Mouse (Mus musculus) ZHBTc4 (cell line): ENCODE measurements around the gene Naa38.

Source experiments
- DNase-seq: peaks from one replicate; pipeline ENCODE4 v3.0.0-alpha.2; 2011; ENCODE audit warnings: low read depth, low spot score

Gene Naa38

GRCm38 (mm10) chr11:69414421-69415326 lies 19.4 kb downstream of the Naa38 start:
- DNase-seq = no peak

GRCm38 (mm10) chr11:69415327-69415667 lies 20.0 kb downstream of the Naa38 start:
- no peak for DNase-seq

GRCm38 (mm10) chr11:69415668-69416451 lies 20.6 kb downstream of the Naa38 start:
- peak; percentile 75 for DNase-seq

- no peak for DNase-seq
These were observed 21.2 kb downstream of the Naa38 start for GRCm38 (mm10) chr11:69416509-69416908.

- DNase-seq = no peak
These were observed 21.7 kb downstream of the Naa38 start for GRCm38 (mm10) chr11:69416921-69417448.

- peak; percentile 98 for DNase-seq
These were observed 22.4 kb downstream of the Naa38 start for GRCm38 (mm10) chr11:69417449-69418384.

- DNase-seq = peak; percentile 99
These were observed 23.5 kb downstream of the Naa38 start for GRCm38 (mm10) chr11:69418481-69419442.

GRCm38 (mm10) chr11:69419443-69419812 lies 24.1 kb downstream of the Naa38 start:
- DNase-seq = no peak

GRCm38 (mm10) chr11:69419813-69420553 lies 24.7 kb downstream of the Naa38 start:
- DNase-seq = peak; percentile 86

GRCm38 (mm10) chr11:69420554-69421000 lies 25.3 kb downstream of the Naa38 start:
- no peak for DNase-seq

GRCm38 (mm10) chr11:69421131-69421977 lies 26.1 kb downstream of the Naa38 start:
- DNase-seq = no peak

GRCm38 (mm10) chr11:69422842-69423241 lies 27.6 kb downstream of the Naa38 start:
- DNase-seq = no peak

GRCm38 (mm10) chr11:69423885-69424284 lies 28.6 kb downstream of the Naa38 start:
- DNase-seq = no peak

GRCm38 (mm10) chr11:69426246-69426645 lies 31.0 kb downstream of the Naa38 start:
- no peak for DNase-seq

GRCm38 (mm10) chr11:69428751-69429150 lies 33.5 kb downstream of the Naa38 start:
- DNase-seq = peak; percentile 93

GRCm38 (mm10) chr11:69429313-69429712 lies 34.0 kb downstream of the Naa38 start:
- DNase-seq = no peak

- DNase-seq = no peak
These were observed 35.3 kb downstream of the Naa38 start for GRCm38 (mm10) chr11:69430631-69431030.
